Comparison of ENCODE assay signal across 9 mouse cellular contexts in genomic region chr11:118423266-118423971, GRCm38 (mm10). TPM values are rescaled to one million over a fixed set of nuclear protein-coding genes. Genes with fewer than 3 reads are reported as not detected.
DNase-seq lines count a peak whose midpoint lies in the region; ATAC-seq and TF ChIP-seq lines count a peak whose summit lies in the region.
"Had no signal": no experiment of that assay in that cellular context is flagged by ENCODE, and none has a peak within 500 bp of the region (broad histone marks: within the 10 kb centered on the region; RNA-seq: fewer than 3 reads in every experiment).

No protein-coding gene starts in this region.

- DNase-seq in cerebellum, adult 11 months = peak; percentile 66
- peak; percentile 82 for DNase-seq in embryo, embryonic 9.5 days (ENCODE audit: extremely low spot score)
- peak; percentile 82 to 83 for DNase-seq in heart, adult 2 months
- peak; percentile 78 to 82 for DNase-seq in kidney, adult 8-10 months
- DNase-seq in midbrain, postnatal 0 days (ENCODE audit: low spot score) = peak; percentile 94

- 3% methylated on average over 18 of the region's 18 CpGs for WGBS in heart, adult 2 months
- 8% methylated on average over 18 of the region's 18 CpGs for WGBS in limb, embryonic 13.5 days
- 4% methylated on average over 18 of the region's 18 CpGs for WGBS in midbrain, postnatal 0 days
- 7% methylated on average over 18 of the region's 18 CpGs for WGBS in stomach, embryonic 14.5 days

- H3K4me3 ChIP-seq in heart, adult 2 months = peak overlapping the region; percentile 34
- H3K4me3 ChIP-seq in limb, embryonic 13.5 days = peak overlapping the region; percentile 10; the same call in 1 of the 2 replicates
- no peak overlapping the region for H3K4me3 ChIP-seq in midbrain, postnatal 0 days (ENCODE audit: low read depth, low read length)
- no peak overlapping the region; the same call in 1 of the 2 replicates for H3K4me3 ChIP-seq in stomach, embryonic 14.5 days (ENCODE audit: low read depth, low read length)

- TF ChIP-seq CTCF in heart, adult 2 months (IDR thresholded peaks at IDR 0.05) = peak; percentile 93
- TF ChIP-seq CTCF in midbrain, postnatal 0 days (IDR thresholded peaks at IDR 0.05) = peak; percentile 92

- no peaks in the 10 kb centered on the region for H3K36me3 ChIP-seq in heart, adult 2 months (ENCODE audit: control insufficient read depth, insufficient read depth, low read length)
- H3K36me3 ChIP-seq in limb, embryonic 13.5 days = no peaks in the 10 kb centered on the region
- no peaks in the 10 kb centered on the region for H3K36me3 ChIP-seq in midbrain, postnatal 0 days (ENCODE audit: insufficient read depth, low read length)
- H3K36me3 ChIP-seq in stomach, embryonic 14.5 days (ENCODE audit: control insufficient read depth, insufficient read depth, low read length) = no peaks in the 10 kb centered on the region

- ATAC-seq in cerebellum, adult (ENCODE audit: insufficient number of reproducible peaks, low FRiP score, low TSS enrichment) = no peak; the same call in 1 of the 2 replicates
- peak; percentile 16; the same call in 1 of the 2 replicates for ATAC-seq in limb, embryonic 13.5 days (ENCODE audit: low FRiP score, low read depth)
- ATAC-seq in midbrain, postnatal 0 days (ENCODE audit: low FRiP score) = no peak
- ATAC-seq in stomach, embryonic 14.5 days (ENCODE audit: insufficient number of reproducible peaks, insufficient read depth, low FRiP score, low read depth) = no peak
- ATAC-seq: Patski had no signal

- H3K27me3 ChIP-seq in heart, adult 2 months (ENCODE audit: control insufficient read depth, insufficient read depth, low read length) = no peaks in the 10 kb centered on the region
- peaks cover 3% of the 10 kb centered on the region; the same call in 1 of the 2 replicates for H3K27me3 ChIP-seq in limb, embryonic 13.5 days
- H3K27me3 ChIP-seq in midbrain, postnatal 0 days (ENCODE audit: insufficient read depth, low read length) = no peaks in the 10 kb centered on the region
- H3K27me3 ChIP-seq in stomach, embryonic 14.5 days (ENCODE audit: control insufficient read depth, insufficient read depth, low read length) = no peaks in the 10 kb centered on the region
- H3K27me3 ChIP-seq: Patski had no signal

- peaks cover 3% of the 10 kb centered on the region for H3K79me2 ChIP-seq in heart, adult 2 months (replicated peaks; ENCODE audit: control insufficient read depth, insufficient read depth, low read length)

- TF ChIP-seq POLR2A in heart, adult 2 months (IDR thresholded peaks at IDR 0.05; ENCODE audit: insufficient read depth, low read depth, low read length) = no peak

- H3K4me1 ChIP-seq in heart, adult 2 months (ENCODE audit: control insufficient read depth, insufficient read depth, low read length) = peaks cover 24% of the 10 kb centered on the region
- H3K4me1 ChIP-seq in limb, embryonic 13.5 days = peaks cover 42% of the 10 kb centered on the region
- peaks cover 7% of the 10 kb centered on the region for H3K4me1 ChIP-seq in midbrain, postnatal 0 days (ENCODE audit: insufficient read depth, low read length)
- H3K4me1 ChIP-seq in stomach, embryonic 14.5 days (ENCODE audit: control insufficient read depth, insufficient read depth, low read length) = peaks cover 18% of the 10 kb centered on the region

- H3K4me2 ChIP-seq in limb, embryonic 13.5 days (replicated peaks) = peak overlapping the region; percentile 54
- H3K4me2 ChIP-seq in midbrain, postnatal 0 days (ENCODE audit: low read depth, low read length, poor library complexity, severe bottlenecking) = peak overlapping the region; percentile 30; the same call in 1 of the 2 replicates
- peak overlapping the region; percentile 40 for H3K4me2 ChIP-seq in stomach, embryonic 14.5 days (replicated peaks; ENCODE audit: low read depth, low read length)

- intact Hi-C loops in heart, adult 2 months (cut with DNase I) = loop anchor here (1.0 kb wide), 2 partner anchors 16 to 20 kb away; no protein-coding TSS in a partner anchor

- no peak; the same call in 1 of the 2 replicates for TF ChIP-seq EP300 in heart, adult 2 months (IDR thresholded peaks at IDR 0.05; ENCODE audit: insufficient read depth, low read depth, low read length)

- no peaks in the 10 kb centered on the region for H3K9me3 ChIP-seq in limb, embryonic 13.5 days
- no peaks in the 10 kb centered on the region for H3K9me3 ChIP-seq in midbrain, postnatal 0 days (ENCODE audit: low read length)
- H3K9me3 ChIP-seq in stomach, embryonic 14.5 days (ENCODE audit: control insufficient read depth, low read depth, low read length) = no peaks in the 10 kb centered on the region

- peak overlapping the region; percentile 40 for H3K9ac ChIP-seq in heart, adult 2 months (ENCODE audit: low read depth, low read length)
- H3K9ac ChIP-seq in limb, embryonic 13.5 days = peak overlapping the region; percentile 62
- peak overlapping the region; percentile 52 for H3K9ac ChIP-seq in midbrain, postnatal 0 days (replicated peaks; ENCODE audit: low read length, poor library complexity, severe bottlenecking)
- no peak overlapping the region; the same call in 1 of the 2 replicates for H3K9ac ChIP-seq in stomach, embryonic 14.5 days (replicated peaks; ENCODE audit: low read depth, low read length)

- H3K27ac ChIP-seq in heart, adult 2 months = peak overlapping the region; percentile 68
- peak overlapping the region; percentile 73 for H3K27ac ChIP-seq in limb, embryonic 13.5 days
- H3K27ac ChIP-seq in midbrain, postnatal 0 days (ENCODE audit: low read depth, low read length) = no peak overlapping the region
- H3K27ac ChIP-seq in stomach, embryonic 14.5 days (ENCODE audit: low read length) = peak overlapping the region; percentile 41; the same call in 1 of the 2 replicates

RNA-seq across cellular contexts. Expression of gene Cant1, which starts 4.5 kb away (rescaled TPM):
- total RNA-seq in heart, adult 2 months (2021) = 10 to 100 TPM; 17.7 to 18.2 TPM
- 21.6 and 23.4 TPM in 2 replicates for polyA plus RNA-seq in heart, adult 2 months (2012; rRNA removed)
- 31.1 and 32.1 TPM in 2 replicates for polyA plus RNA-seq in limb, embryonic 13.5 days (2015; fragmentation: Nextera tagmentation; extraction: Ambion mirVana)
- total RNA-seq in midbrain, postnatal 0 days (2014; rRNA removed) = 51.5 and 55.3 TPM in 2 replicates
- polyA plus RNA-seq in midbrain, postnatal 0 days (2015; fragmentation: Nextera tagmentation; extraction: Ambion mirVana) = 30.0 and 32.2 TPM in 2 replicates
- 21.8 and 25.7 TPM in 2 replicates for polyA plus RNA-seq in stomach, embryonic 14.5 days (2014; fragmentation: Nextera tagmentation; extraction: Ambion mirVana)

RNA-seq across cellular contexts. Expression of gene C1qtnf1, which starts 4.6 kb away (rescaled TPM):
- total RNA-seq in heart, adult 2 months (2021) = 10 to 100 TPM; 15.2 to 16.0 TPM
- polyA plus RNA-seq in heart, adult 2 months (2012; rRNA removed) = 15.3 and 20.1 TPM in 2 replicates
- 6.6 TPM in 2 replicates for polyA plus RNA-seq in limb, embryonic 13.5 days (2015; fragmentation: Nextera tagmentation; extraction: Ambion mirVana)
- total RNA-seq in midbrain, postnatal 0 days (2014; rRNA removed) = 7.8 and 8.7 TPM in 2 replicates
- polyA plus RNA-seq in midbrain, postnatal 0 days (2015; fragmentation: Nextera tagmentation; extraction: Ambion mirVana) = 5.2 and 5.5 TPM in 2 replicates
- polyA plus RNA-seq in stomach, embryonic 14.5 days (2014; fragmentation: Nextera tagmentation; extraction: Ambion mirVana) = 7.0 and 7.9 TPM in 2 replicates

RNA-seq across cellular contexts. Expression of gene Lgals3bp, which starts 21.5 kb away (rescaled TPM):
- total RNA-seq in heart, adult 2 months (2021) = 10 to 100 TPM; 20.2 to 28.6 TPM
- 112 and 121 TPM in 2 replicates for polyA plus RNA-seq in heart, adult 2 months (2012; rRNA removed)
- polyA plus RNA-seq in limb, embryonic 13.5 days (2015; fragmentation: Nextera tagmentation; extraction: Ambion mirVana) = 7.3 TPM in 2 replicates
- total RNA-seq in midbrain, postnatal 0 days (2014; rRNA removed) = 17.4 and 19.0 TPM in 2 replicates
- 14.2 and 14.9 TPM in 2 replicates for polyA plus RNA-seq in midbrain, postnatal 0 days (2015; fragmentation: Nextera tagmentation; extraction: Ambion mirVana)
- 39.0 and 39.2 TPM in 2 replicates for polyA plus RNA-seq in stomach, embryonic 14.5 days (2014; fragmentation: Nextera tagmentation; extraction: Ambion mirVana)

RNA-seq across cellular contexts. Expression of gene Engase, which starts 53.2 kb away (rescaled TPM):
- 1 to 10 TPM; 4.4 to 5.4 TPM for total RNA-seq in heart, adult 2 months (2021)
- polyA plus RNA-seq in heart, adult 2 months (2012; rRNA removed) = 5.2 and 7.3 TPM in 2 replicates
- 4.9 and 5.5 TPM in 2 replicates for polyA plus RNA-seq in limb, embryonic 13.5 days (2015; fragmentation: Nextera tagmentation; extraction: Ambion mirVana)
- total RNA-seq in midbrain, postnatal 0 days (2014; rRNA removed) = 8.7 and 13.6 TPM in 2 replicates
- polyA plus RNA-seq in midbrain, postnatal 0 days (2015; fragmentation: Nextera tagmentation; extraction: Ambion mirVana) = 5.1 and 5.3 TPM in 2 replicates
- polyA plus RNA-seq in stomach, embryonic 14.5 days (2014; fragmentation: Nextera tagmentation; extraction: Ambion mirVana) = 5.2 and 7.0 TPM in 2 replicates

Comparison
In these comparisons a context has a peak if more than half of its experiments do, and no peak if none do; other contexts are left out.
1. H3K4me3 ChIP-seq: peak in heart, adult 2 months (single experiment) and limb, embryonic 13.5 days (single experiment); none in midbrain, postnatal 0 days (single experiment) and stomach, embryonic 14.5 days (single experiment).
2. Peak in every context shown above with its lines, with median percentiles within 50 percentile points of each other: DNase-seq and H3K4me2 ChIP-seq.